Mouse (Mus musculus): ENCODE data around the gene Tesk2.

DNA sequence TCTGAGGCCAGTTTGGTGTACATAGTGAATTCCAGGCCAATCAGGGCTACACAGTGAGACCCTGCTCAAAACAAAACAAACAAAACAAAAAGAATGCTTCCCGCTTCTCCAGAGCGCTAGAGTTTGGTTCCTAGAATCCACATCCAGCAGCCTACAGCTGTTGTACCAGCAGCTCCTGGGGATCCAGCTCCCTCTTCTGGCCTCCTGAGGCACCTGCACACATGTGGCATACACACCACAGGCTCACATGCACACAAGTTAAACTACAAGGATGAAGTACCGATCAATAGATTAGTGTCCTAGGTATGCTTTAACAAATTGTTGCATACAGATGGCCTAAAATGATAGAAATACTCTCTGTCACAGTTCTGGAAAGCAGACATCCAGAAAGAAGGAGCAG is 123.6 kb downstream of the Tesk2 start:
- TF ChIP-seq ZNF384 (IDR thresholded peaks at IDR 0.05; ENCODE audit: low read depth, low read length), result no peak
- TF ChIP-seq CHD2 (IDR thresholded peaks at IDR 0.05; ENCODE audit: low read depth, low read length), result no peak
- TF ChIP-seq ZC3H11A (IDR thresholded peaks at IDR 0.05; ENCODE audit: borderline replicate concordance, low read depth, low read length), result no peak
